Mouse (Mus musculus) hindbrain, embryonic 14.5 days (tissue): ENCODE results near the gene Timp2. TPM values are rescaled to one million over a fixed set of nuclear protein-coding genes. Genes with fewer than 3 reads are reported as not detected.

Source experiments
- ATAC-seq: fragments of 200-750 bp; cut with Nextera tagmentation; 2 replicates; pipeline ENCODE4 v1.8.0; 2017; ENCODE audit warnings: moderate number of reproducible peaks, mild to moderate bottlenecking, moderate TSS enrichment, moderate library complexity; ENCODE audit not compliant: low FRiP score
- DNase-seq: peaks from one replicate; pipeline ENCODE4 v3.0.0-alpha.2; 2015; ENCODE audit warnings: low spot score
- H3K27ac ChIP-seq: fragments of 300-500 bp; sonication (generic); 2 replicates; pipeline ENCODE4 v1.5.1; 2014; ENCODE audit warnings: mild to moderate bottlenecking, moderate library complexity
- H3K27me3 ChIP-seq: fragments of 300-500 bp; sonication (generic); 2 replicates; pipeline ENCODE4 v1.6.1; 2014; ENCODE audit warnings: mild to moderate bottlenecking, low read length, mixed read lengths; ENCODE audit not compliant: control insufficient read depth, insufficient read depth
- H3K36me3 ChIP-seq: fragments of 300-500 bp; sonication (generic); replicated peaks from 2 replicates; pipeline ENCODE4 v1.6.1; 2014; ENCODE audit not compliant: control insufficient read depth, insufficient read depth
- H3K4me1 ChIP-seq: fragments of 300-500 bp; sonication (generic); replicated peaks from 2 replicates; pipeline ENCODE4 v1.6.1; 2014; ENCODE audit warnings: antibody characterized with exemption, low read length, mixed read lengths; ENCODE audit not compliant: control insufficient read depth, insufficient read depth
- H3K4me2 ChIP-seq: fragments of 300-500 bp; sonication (generic); replicated peaks from 2 replicates; pipeline ENCODE4 v1.6.1; 2014; ENCODE audit warnings: mild to moderate bottlenecking, moderate library complexity
- H3K4me3 ChIP-seq: fragments of 300-500 bp; sonication (generic); replicated peaks from 2 replicates; pipeline ENCODE4 v1.5.1; 2014; ENCODE audit warnings: mild to moderate bottlenecking, low read length
- H3K9ac ChIP-seq: fragments of 300-500 bp; sonication (generic); 2 replicates; pipeline ENCODE4 v1.6.1; 2014
- H3K9me3 ChIP-seq: fragments of 300-500 bp; sonication (generic); 2 replicates; pipeline ENCODE4 v1.6.1; 2016; ENCODE audit warnings: low read length; ENCODE audit not compliant: control insufficient read depth
- WGBS: fragments of 180-500 bp; shearing (Covaris S2); extraction: QIAGEN DNeasy Blood & Tissue Kit; methylation state at CpG from one replicate; pipeline ENCODE4 v1.1.7; 2014; 5-methylcytosine and 5-hydroxymethylcytosine counted together
- polyA plus RNA-seq: library from polyadenylated mRNA; unstranded; fragments of >200 nt; fragmentation: Nextera tagmentation; extraction: Ambion mirVana; gene quantifications from 2 replicates; pipeline ENCODE4 v1.2.1, GENCODE M21; 2014

The Timp2 gene
- polyA plus RNA-seq, 1 experiment from 2014 or later = 94.3 TPM

DNA sequence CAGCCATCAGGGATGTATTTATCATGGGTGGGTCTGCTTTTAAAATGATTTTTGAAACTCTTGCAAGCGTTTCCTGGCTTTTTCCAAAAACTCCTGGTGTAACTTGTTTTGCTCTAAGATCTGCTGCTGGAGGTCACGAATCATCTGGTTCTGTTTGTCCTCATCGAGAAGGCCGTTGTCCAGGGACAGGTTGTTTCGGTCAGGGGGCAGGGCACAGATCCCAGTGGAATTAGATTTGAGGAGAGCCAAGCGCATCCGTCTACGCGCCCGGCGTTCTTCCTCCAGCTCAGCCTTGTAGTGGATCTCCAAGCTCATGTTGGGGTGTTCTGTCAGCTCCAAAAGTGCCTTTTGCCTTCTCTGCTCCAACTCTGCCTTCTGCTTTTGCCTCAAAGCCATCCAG lies 23.2 kb downstream of the Timp2 start:
- H3K4me3 ChIP-seq = no peak overlapping the region
- ATAC-seq (no peak), DNase-seq (no peak)
- H3K9ac ChIP-seq = no peak overlapping the region
- no peak overlapping the region for H3K4me2 ChIP-seq
- H3K4me1 ChIP-seq = peaks cover 16% of the 10 kb centered on the region
- no peaks in the 10 kb centered on the region for H3K27me3 ChIP-seq
- 95% methylated on average over 11 of the region's 11 CpGs for WGBS
- H3K9me3 ChIP-seq = no peaks in the 10 kb centered on the region
- no peak overlapping the region for H3K27ac ChIP-seq
- peaks cover 7% of the 10 kb centered on the region; the same call in 1 of the 2 replicates for H3K36me3 ChIP-seq

DNA sequence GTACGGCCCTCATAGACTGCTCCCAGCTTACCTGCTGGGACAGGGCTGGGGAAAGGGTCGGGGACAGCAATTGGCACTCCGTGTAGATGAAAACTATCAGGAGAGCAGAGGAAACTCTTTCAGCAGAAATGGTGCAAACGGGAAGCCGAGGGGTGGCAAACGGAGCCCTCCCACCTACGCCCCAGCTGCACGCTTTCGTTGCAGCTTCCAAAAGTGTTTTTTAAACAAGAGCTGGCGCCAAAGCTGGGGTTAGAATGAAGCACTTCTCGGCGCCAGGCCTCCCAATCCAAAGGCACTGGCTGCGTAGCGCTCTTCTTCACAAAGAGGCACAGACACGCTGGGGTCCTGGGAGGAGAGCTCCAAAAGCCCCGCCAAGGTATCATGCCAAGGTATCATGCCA lies 24.8 kb downstream of the Timp2 start:
- no peak overlapping the region for H3K4me3 ChIP-seq
- DNase-seq = no peak
- ATAC-seq = no peak
- no peaks in the 10 kb centered on the region for H3K27me3 ChIP-seq
- H3K9ac ChIP-seq = no peak overlapping the region
- H3K9me3 ChIP-seq = no peaks in the 10 kb centered on the region
- no peak overlapping the region for H3K4me2 ChIP-seq
- 95% methylated on average over 16 of the region's 16 CpGs for WGBS
- peaks cover 7% of the 10 kb centered on the region; the same call in 1 of the 2 replicates for H3K36me3 ChIP-seq
- peaks cover 26% of the 10 kb centered on the region for H3K4me1 ChIP-seq
- H3K27ac ChIP-seq = no peak overlapping the region

DNA sequence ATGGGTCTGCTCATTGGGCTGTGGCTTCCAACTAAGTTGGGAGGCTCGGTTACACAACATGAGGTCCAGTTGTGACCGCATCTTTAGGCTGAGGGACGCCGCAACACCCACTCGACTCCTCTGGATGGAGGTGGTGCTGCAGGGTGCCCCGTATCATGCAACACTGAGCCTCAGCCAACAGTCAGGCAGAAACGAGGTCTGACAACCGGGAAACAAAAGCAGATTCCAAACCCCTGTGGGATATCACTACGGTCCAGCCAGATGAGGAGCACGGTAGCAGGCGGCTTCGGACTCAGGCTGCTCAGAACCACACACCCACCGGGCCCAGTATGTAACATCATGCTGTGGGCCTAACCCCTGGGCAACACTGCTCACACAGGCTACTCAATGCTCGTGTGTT lies 25.2 kb downstream of the Timp2 start:
- WGBS = 93% methylated on average over 14 of the region's 14 CpGs
- no peak for ATAC-seq
- H3K4me1 ChIP-seq = peaks cover 26% of the 10 kb centered on the region

DNA sequence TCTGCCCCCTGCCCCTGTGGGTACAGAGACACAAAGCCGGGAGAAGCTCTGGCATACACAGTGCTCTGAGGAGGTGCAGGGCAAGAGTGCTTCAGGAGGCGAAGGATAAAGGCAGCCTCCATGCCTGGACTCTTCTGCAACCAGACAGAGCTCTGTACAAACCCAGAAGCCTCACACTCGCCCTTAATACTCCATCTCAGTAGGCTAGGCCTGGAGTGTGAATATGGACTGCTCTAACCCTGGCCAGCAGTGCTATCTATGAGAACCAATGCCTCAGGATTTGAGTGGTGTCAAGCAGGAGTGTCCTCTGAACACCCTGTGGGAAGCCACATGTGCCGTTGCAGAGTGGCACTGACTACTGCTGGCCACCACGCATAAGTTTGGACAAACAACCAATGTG lies 26.6 kb downstream of the Timp2 start:
- no peak overlapping the region for H3K4me3 ChIP-seq
- no peaks in the 10 kb centered on the region for H3K9me3 ChIP-seq
- DNase-seq (no peak), ATAC-seq (no peak)
- H3K27ac ChIP-seq = no peak overlapping the region
- peaks cover 26% of the 10 kb centered on the region for H3K4me1 ChIP-seq
- no peak overlapping the region for H3K4me2 ChIP-seq
- peaks cover 7% of the 10 kb centered on the region; the same call in 1 of the 2 replicates for H3K36me3 ChIP-seq
- 90% methylated on average over 5 of the region's 5 CpGs for WGBS
- H3K27me3 ChIP-seq = no peaks in the 10 kb centered on the region
- H3K9ac ChIP-seq = no peak overlapping the region

More for the DNA sequence above, 25.2 kb downstream of the Timp2 start:
- no peak for DNase-seq
- Histone ChIP-seq H3K9ac (no peak overlapping the region), H3K27ac (no peak overlapping the region), H3K27me3 (no peaks in the 10 kb centered on the region), H3K36me3 (peaks cover 7% of the 10 kb centered on the region; the same call in 1 of the 2 replicates), H3K4me2 (no peak overlapping the region), H3K4me3 (no peak overlapping the region), H3K9me3 (no peaks in the 10 kb centered on the region)

DNA sequence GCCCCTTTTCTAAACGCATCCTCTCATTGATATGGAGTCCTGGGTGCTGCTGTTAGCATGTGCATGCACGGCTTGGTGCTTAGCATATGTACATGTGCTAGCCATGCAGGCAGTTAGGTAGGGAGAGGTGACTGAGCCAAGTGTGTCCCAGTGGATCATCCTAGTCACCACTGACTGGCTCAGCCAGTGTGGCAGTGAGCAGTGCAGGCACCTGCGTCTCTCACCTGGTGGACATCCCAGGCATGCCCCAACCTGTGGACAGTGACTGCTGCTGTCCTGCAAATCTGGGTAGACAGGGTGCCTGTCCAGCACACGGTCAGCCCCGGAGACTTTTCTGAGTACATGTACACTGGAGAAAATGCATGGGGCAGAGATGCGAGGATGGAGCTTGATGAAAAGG lies 27.0 kb downstream of the Timp2 start:
- no peak overlapping the region for H3K4me3 ChIP-seq
- H3K27me3 ChIP-seq = no peaks in the 10 kb centered on the region
- no peak overlapping the region for H3K4me2 ChIP-seq
- 96% methylated on average over 6 of the region's 6 CpGs for WGBS
- no peaks in the 10 kb centered on the region for H3K9me3 ChIP-seq
- H3K36me3 ChIP-seq = peaks cover 6% of the 10 kb centered on the region; the same call in 1 of the 2 replicates
- no peak overlapping the region; the same call in 1 of the 2 replicates for H3K9ac ChIP-seq
- H3K4me1 ChIP-seq = peaks cover 26% of the 10 kb centered on the region
- H3K27ac ChIP-seq = peak overlapping the region; percentile 88
- ATAC-seq (no peak), DNase-seq (no peak)

DNA sequence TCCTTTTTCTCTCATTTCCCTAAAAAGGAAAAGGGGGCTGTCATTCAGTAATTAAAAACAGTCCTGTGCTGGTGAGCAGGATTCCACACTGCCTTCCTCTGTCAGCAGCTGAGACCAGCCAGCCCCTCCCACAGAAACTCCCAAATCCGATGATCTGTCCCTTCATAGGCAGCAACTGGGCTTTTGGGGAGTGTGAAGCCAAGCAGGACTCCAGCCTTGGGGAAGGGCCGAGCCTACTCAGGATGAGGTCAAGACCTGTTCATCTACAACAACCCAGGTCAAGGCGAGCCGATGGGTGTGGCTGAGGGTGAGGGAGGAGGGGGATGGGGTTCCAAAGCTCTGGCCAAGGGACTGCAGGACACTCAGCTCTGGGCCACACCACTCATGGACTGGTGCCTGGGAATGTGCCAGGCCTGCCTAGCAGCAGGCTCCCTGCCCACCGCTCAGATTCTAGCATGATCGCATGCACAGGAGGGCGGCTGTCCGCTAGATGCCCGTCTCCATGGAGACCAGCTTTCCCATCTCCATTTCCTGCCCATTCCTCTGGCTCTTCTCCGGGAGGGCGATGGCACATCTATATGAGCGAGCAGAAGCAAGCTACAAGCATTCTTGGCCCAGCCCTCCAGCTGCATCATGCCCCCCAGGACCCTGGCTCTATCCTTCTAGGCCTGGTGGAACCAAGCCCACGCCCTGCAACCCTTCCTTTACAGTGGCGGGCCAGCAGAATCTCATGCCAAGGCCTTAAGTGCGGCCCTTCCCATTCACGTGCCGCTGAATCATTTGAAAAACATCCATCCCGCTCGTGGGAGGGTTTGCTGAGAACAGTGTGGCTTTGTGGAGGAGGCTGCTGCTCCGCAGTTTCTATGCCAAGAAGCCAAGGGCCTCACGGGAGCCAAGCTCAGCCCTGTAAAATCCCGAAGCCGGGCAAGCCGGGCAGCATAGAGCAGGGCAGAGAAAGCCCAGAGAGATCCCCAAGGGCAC lies 28.3 kb downstream of the Timp2 start:
- H3K4me2 ChIP-seq = peak overlapping the region; percentile 20; the same call in 1 of the 2 replicates
- WGBS = 56% methylated on average over 24 of the region's 24 CpGs

DNA sequence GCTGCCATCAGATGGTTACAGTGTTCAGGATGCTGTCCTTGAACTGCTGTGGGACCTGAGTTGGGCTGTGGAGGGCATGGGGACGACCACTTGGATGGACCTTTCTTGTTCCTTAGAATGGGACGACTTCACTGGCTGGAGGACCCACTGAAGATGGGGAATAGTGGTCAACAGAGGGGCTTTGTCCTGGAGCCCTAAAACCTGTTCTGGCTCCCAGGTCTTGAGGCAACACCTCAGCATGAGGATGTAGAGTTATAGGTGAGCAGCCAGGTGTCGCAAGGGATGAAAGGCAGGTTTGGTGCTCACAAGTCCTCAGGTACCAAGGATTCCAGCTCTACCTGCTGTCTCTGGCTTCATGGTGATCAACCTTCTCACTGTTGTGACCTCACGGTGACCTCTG lies 29.0 kb downstream of the Timp2 start:
- Histone ChIP-seq H3K27ac (peak overlapping the region; percentile 88), H3K4me1 (peaks cover 36% of the 10 kb centered on the region), H3K4me2 (no peak overlapping the region), H3K9ac (no peak overlapping the region), H3K4me3 (no peak overlapping the region), H3K36me3 (no peaks in the 10 kb centered on the region), H3K27me3 (no peaks in the 10 kb centered on the region), H3K9me3 (no peaks in the 10 kb centered on the region)
- WGBS = 93% methylated on average over 4 of the region's 4 CpGs
- ATAC-seq (no peak), DNase-seq (no peak)

More for the DNA sequence above, 28.3 kb downstream of the Timp2 start:
- H3K27ac ChIP-seq = peak overlapping the region; percentile 88
- peaks cover 29% of the 10 kb centered on the region for H3K4me1 ChIP-seq
- no peak overlapping the region; the same call in 1 of the 2 replicates for H3K9ac ChIP-seq
- no peak overlapping the region for H3K4me3 ChIP-seq
- no peaks in the 10 kb centered on the region for H3K9me3 ChIP-seq
- DNase-seq = peak; percentile 71
- peak; percentile 91 for ATAC-seq
- no peaks in the 10 kb centered on the region for H3K36me3 ChIP-seq
- H3K27me3 ChIP-seq = no peaks in the 10 kb centered on the region

DNA sequence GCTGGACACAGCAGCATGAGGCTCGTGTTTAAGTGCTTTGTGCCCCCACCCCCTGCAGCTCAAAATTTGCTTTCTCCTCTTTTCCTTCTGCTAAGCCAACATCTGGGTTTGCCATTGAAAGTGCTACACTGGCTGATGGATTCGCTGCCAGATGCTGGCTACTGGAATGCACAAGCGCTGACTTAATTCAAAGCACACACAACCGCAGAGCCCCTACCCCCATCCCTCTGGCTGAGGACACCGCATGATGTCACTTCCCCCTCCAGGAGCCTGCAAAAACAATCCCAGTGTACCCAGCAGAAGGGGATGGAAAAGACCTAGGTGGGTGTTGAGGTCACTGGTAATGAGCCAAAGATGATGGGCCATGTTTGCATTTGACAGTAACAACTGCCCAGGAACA lies 31.0 kb downstream of the Timp2 start:
- no peak for ATAC-seq
- Histone ChIP-seq H3K9me3 (no peaks in the 10 kb centered on the region), H3K9ac (no peak overlapping the region), H3K27ac (no peak overlapping the region), H3K4me3 (no peak overlapping the region), H3K27me3 (no peaks in the 10 kb centered on the region), H3K36me3 (no peaks in the 10 kb centered on the region), H3K4me2 (no peak overlapping the region), H3K4me1 (peaks cover 39% of the 10 kb centered on the region)
- no peak for DNase-seq
- WGBS = 86% methylated on average over 5 of the region's 5 CpGs

DNA sequence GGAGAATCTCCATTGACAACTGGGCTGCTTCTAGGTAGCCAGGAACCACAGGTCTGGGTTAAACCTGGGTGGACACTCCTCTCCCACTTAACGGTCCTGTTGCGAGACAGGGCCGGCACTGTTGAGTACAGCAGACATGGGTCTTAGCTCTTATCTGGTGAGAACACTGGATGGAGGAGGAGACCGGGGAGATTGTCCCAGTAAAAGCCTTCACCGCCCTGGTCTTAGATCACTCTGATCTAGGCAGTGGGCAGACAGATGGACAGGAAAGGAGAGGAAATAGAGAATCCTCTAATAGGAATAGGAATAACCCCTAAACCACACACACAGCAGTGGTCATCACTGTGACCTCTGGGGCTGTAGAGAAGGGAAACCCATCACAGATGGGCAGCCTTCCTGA lies 31.6 kb downstream of the Timp2 start:
- Histone ChIP-seq H3K9me3 (no peaks in the 10 kb centered on the region), H3K36me3 (no peaks in the 10 kb centered on the region), H3K4me2 (no peak overlapping the region), H3K4me3 (no peak overlapping the region), H3K9ac (no peak overlapping the region), H3K27ac (no peak overlapping the region), H3K27me3 (no peaks in the 10 kb centered on the region), H3K4me1 (peaks cover 39% of the 10 kb centered on the region)
- 92% methylated on average over 5 of the region's 5 CpGs for WGBS
- DNase-seq = no peak
- no peak for ATAC-seq
